ENCODE assay signal across 8 mouse cellular contexts in genomic region chr9:98031898-98032572, GRCm38 (mm10). TPM values are rescaled to one million over a fixed set of nuclear protein-coding genes. Genes with fewer than 3 reads are reported as not detected.
DNase-seq lines count a peak whose midpoint lies in the region; ATAC-seq lines count a peak whose summit lies in the region.

No protein-coding gene starts in this region.

- WGBS in embryonic facial prominence, embryonic 12.5 days = under 1% methylated on average over 31 of the region's 31 CpGs
- 2% methylated on average over 31 of the region's 31 CpGs for WGBS in intestine, embryonic 14.5 days
- WGBS in midbrain, embryonic 15.5 days = 1% methylated on average over 31 of the region's 31 CpGs

- ATAC-seq in frontal cortex, adult (ENCODE audit: low TSS enrichment) = peak; percentile 51
- ATAC-seq in embryonic facial prominence, embryonic 12.5 days (ENCODE audit: insufficient number of reproducible peaks, insufficient read depth, low FRiP score, low TSS enrichment) = no peak
- peak; percentile 13; the same call in 1 of the 2 replicates for ATAC-seq in intestine, embryonic 14.5 days (replicated peaks; ENCODE audit: low FRiP score, low TSS enrichment, low read depth)
- ATAC-seq in midbrain, embryonic 15.5 days (replicated peaks) = peak; percentile 37

- no peak overlapping the region for H3K27ac ChIP-seq in embryonic facial prominence, embryonic 12.5 days
- H3K27ac ChIP-seq in intestine, embryonic 14.5 days (ENCODE audit: low read depth) = no peak overlapping the region
- no peak overlapping the region for H3K27ac ChIP-seq in midbrain, embryonic 15.5 days

- no peak for DNase-seq in frontal cortex, adult 2 months (ENCODE audit: extremely low spot score in 1 of 2, low spot score in 1 of 2)
- peak; percentile 23 for DNase-seq in ES-CJ7 (ENCODE audit: low read depth, low spot score)
- peak; percentile 67 for DNase-seq in intestine, embryonic 14.5 days (ENCODE audit: low spot score)
- DNase-seq in thymus, postnatal 4 days = no peak
- no peak for DNase-seq in spleen, postnatal 4 days (ENCODE audit: low spot score in 2 of 2)

- H3K4me2 ChIP-seq in embryonic facial prominence, embryonic 12.5 days (replicated peaks) = peak overlapping the region; percentile 88
- H3K4me2 ChIP-seq in intestine, embryonic 14.5 days (ENCODE audit: low read length) = peak overlapping the region; percentile 88
- H3K4me2 ChIP-seq in midbrain, embryonic 15.5 days = peak overlapping the region; percentile 87

- H3K27me3 ChIP-seq in embryonic facial prominence, embryonic 12.5 days = peaks cover 34% of the 10 kb centered on the region
- H3K27me3 ChIP-seq in intestine, embryonic 14.5 days (replicated peaks; ENCODE audit: control insufficient read depth, insufficient read depth, low read length) = peaks cover 40% of the 10 kb centered on the region
- peaks cover 25% of the 10 kb centered on the region for H3K27me3 ChIP-seq in midbrain, embryonic 15.5 days (replicated peaks)

- H3K9me3 ChIP-seq in embryonic facial prominence, embryonic 12.5 days = no peaks in the 10 kb centered on the region
- no peaks in the 10 kb centered on the region for H3K9me3 ChIP-seq in intestine, embryonic 14.5 days (ENCODE audit: control insufficient read depth, low read length)
- H3K9me3 ChIP-seq in midbrain, embryonic 15.5 days = no peaks in the 10 kb centered on the region

- H3K36me3 ChIP-seq in embryonic facial prominence, embryonic 12.5 days = no peaks in the 10 kb centered on the region
- H3K36me3 ChIP-seq in intestine, embryonic 14.5 days (ENCODE audit: control insufficient read depth, insufficient read depth, low read length) = no peaks in the 10 kb centered on the region
- no peaks in the 10 kb centered on the region for H3K36me3 ChIP-seq in midbrain, embryonic 15.5 days (replicated peaks)

- H3K4me1 ChIP-seq in embryonic facial prominence, embryonic 12.5 days = peaks cover 11% of the 10 kb centered on the region; the same call in 1 of the 2 replicates
- H3K4me1 ChIP-seq in intestine, embryonic 14.5 days (replicated peaks; ENCODE audit: control insufficient read depth, insufficient read depth, low read length) = peaks cover 8% of the 10 kb centered on the region; the same call in 1 of the 2 replicates
- peaks cover 19% of the 10 kb centered on the region for H3K4me1 ChIP-seq in midbrain, embryonic 15.5 days

- peak overlapping the region; percentile 64 for H3K4me3 ChIP-seq in embryonic facial prominence, embryonic 12.5 days
- H3K4me3 ChIP-seq in intestine, embryonic 14.5 days (ENCODE audit: low read depth, low read length) = peak overlapping the region; percentile 63
- peak overlapping the region; percentile 66 for H3K4me3 ChIP-seq in midbrain, embryonic 15.5 days

- H3K9ac ChIP-seq in embryonic facial prominence, embryonic 12.5 days = peak overlapping the region; percentile 66; the same call in 1 of the 2 replicates
- H3K9ac ChIP-seq in intestine, embryonic 14.5 days (ENCODE audit: low read length) = no peak overlapping the region
- peak overlapping the region; percentile 70 for H3K9ac ChIP-seq in midbrain, embryonic 15.5 days

RNA-seq across cellular contexts. Expression of gene Clstn2, which starts 0.9 kb away (rescaled TPM):
- polyA plus RNA-seq in frontal cortex, adult 2 months (2012; rRNA removed) = 41.5 and 44.1 TPM in 2 replicates
- 3.5 and 3.6 TPM in 2 replicates for polyA plus RNA-seq in embryonic facial prominence, embryonic 12.5 days (2016; fragmentation: Nextera tagmentation; extraction: Ambion mirVana)
- 0.63 and 1.1 TPM in 2 replicates for polyA plus RNA-seq in intestine, embryonic 14.5 days (2014; fragmentation: Nextera tagmentation; extraction: Ambion mirVana)
- polyA plus RNA-seq in midbrain, embryonic 15.5 days (2015; fragmentation: Nextera tagmentation; extraction: Ambion mirVana) = 9.5 and 10.9 TPM in 2 replicates

Comparison
In these comparisons a context has a peak if more than half of its experiments do, and no peak if none do; other contexts are left out.
1. DNase-seq: peak in ES-CJ7 (single experiment) and intestine, embryonic 14.5 days (single experiment); none in frontal cortex, adult 2 months (0 of 2), thymus, postnatal 4 days (single experiment) and spleen, postnatal 4 days (0 of 2).
2. Peak in every context shown above with its lines, with median percentiles within 50 percentile points of each other: H3K4me2 ChIP-seq and H3K4me3 ChIP-seq.